10 mouse cellular contexts compared by ENCODE assay signal in the genomic region with DNA sequence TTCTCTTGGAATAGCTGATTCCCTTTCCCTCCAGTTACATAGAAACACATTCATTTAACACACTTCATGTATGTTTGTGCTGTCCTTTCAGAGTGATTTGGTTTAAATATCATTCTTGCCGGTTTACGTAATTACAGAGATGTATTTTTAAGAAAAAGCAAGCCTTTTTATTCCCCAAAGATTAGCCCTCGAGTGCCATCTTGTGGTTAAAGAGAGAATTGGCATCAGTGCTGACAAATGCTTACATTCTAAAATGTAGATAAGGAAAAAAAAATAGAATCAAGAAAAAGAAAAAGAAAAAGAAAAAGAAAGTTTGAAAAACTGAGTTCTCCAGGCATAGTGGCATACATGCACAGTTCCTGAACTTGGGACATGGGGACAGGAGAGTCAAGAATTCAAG. TPM values are rescaled to one million over a fixed set of nuclear protein-coding genes. Genes with fewer than 3 reads are reported as not detected.
DNase-seq lines count a peak whose midpoint lies in the region; ATAC-seq and TF ChIP-seq lines count a peak whose summit lies in the region.
"Had no signal": no experiment of that assay in that cellular context is flagged by ENCODE, and none has a peak within 500 bp of the region (broad histone marks: within the 10 kb centered on the region; RNA-seq: fewer than 3 reads in every experiment).

No protein-coding gene starts in this region.

- DNase-seq in kidney, adult 18-20 months: peak; percentile 10
- peak; percentile 34 for DNase-seq in CH12.LX (ENCODE audit: extremely low read depth)
- DNase-seq in WW6 (ENCODE audit: low read depth, low spot score): peak; percentile 9
- DNase-seq in embryonic facial prominence, embryonic 14.5 days (ENCODE audit: low spot score): peak; percentile 82
- peak; percentile 22 to 46 for DNase-seq in layer of hippocampus, postnatal 10 days (ENCODE audit: low spot score in 2 of 2)
- no peak for DNase-seq in stomach, postnatal 0 days (ENCODE audit: low spot score)
- no peak for DNase-seq in gastrocnemius, adult 8-10 months (ENCODE audit: low spot score in 2 of 2)

- TF ChIP-seq EP300 in CH12.LX (IDR thresholded peaks at IDR 0.05; ENCODE audit: low read length): no peak
- no peak for TF ChIP-seq EP300 in stomach, postnatal 0 days (optimal IDR thresholded peaks at IDR 0.05)

- no peak overlapping the region for H3K9ac ChIP-seq in kidney, embryonic 15.5 days
- no peak overlapping the region for H3K9ac ChIP-seq in CH12.LX (ENCODE audit: insufficient read depth, low read depth)
- H3K9ac ChIP-seq in embryonic facial prominence, embryonic 14.5 days (ENCODE audit: low read depth, low read length): no peak overlapping the region
- no peak overlapping the region for H3K9ac ChIP-seq in stomach, postnatal 0 days (ENCODE audit: low read length)
- H3K9ac ChIP-seq: embryonic facial prominence, embryonic 12.5 days; limb, embryonic 15.5 days had no signal

- 4% methylated on average over 3 of the region's 3 CpGs for WGBS in kidney, embryonic 15.5 days
- WGBS in embryonic facial prominence, embryonic 14.5 days: under 1% methylated on average over 3 of the region's 3 CpGs
- WGBS in stomach, postnatal 0 days: 2% methylated on average over 3 of the region's 3 CpGs

- ATAC-seq in kidney, embryonic 15.5 days (replicated peaks; ENCODE audit: low FRiP score): no peak
- ATAC-seq in embryonic facial prominence, embryonic 14.5 days (ENCODE audit: low read depth): no peak
- ATAC-seq in stomach, postnatal 0 days (ENCODE audit: low FRiP score, low TSS enrichment): no peak

- peak; percentile 70 for TF ChIP-seq RAD21 in CH12.LX (IDR thresholded peaks at IDR 0.05; ENCODE audit: low read depth, low read length)

- in situ Hi-C loops in CH12.LX (cut with MboI; ENCODE audit: low pct_ligation_motif_present, low pct_unique_long_range_greater_than_20kb, low sequenced_read_pairs): no loop called here

- H3K36me3 ChIP-seq in kidney, embryonic 15.5 days: no peaks in the 10 kb centered on the region
- no peaks in the 10 kb centered on the region for H3K36me3 ChIP-seq in CH12.LX (replicated peaks in 1 of 2; ENCODE audit: control insufficient read depth in 1 of 2, insufficient read depth in 1 of 2, low read length in 1 of 2)
- H3K36me3 ChIP-seq in embryonic facial prominence, embryonic 14.5 days (ENCODE audit: control insufficient read depth, insufficient read depth, low read length): no peaks in the 10 kb centered on the region
- H3K36me3 ChIP-seq in stomach, postnatal 0 days (ENCODE audit: control insufficient read depth, insufficient read depth, low read length): no peaks in the 10 kb centered on the region
- H3K36me3 ChIP-seq: embryonic facial prominence, embryonic 12.5 days; limb, embryonic 15.5 days had no signal

- no peak overlapping the region for H3K4me3 ChIP-seq in kidney, embryonic 15.5 days (replicated peaks)
- H3K4me3 ChIP-seq in CH12.LX (replicated peaks in 1 of 3; ENCODE audit: low read depth in 2 of 3, low read length in 2 of 3, poor library complexity in 1 of 3): no peak overlapping the region
- H3K4me3 ChIP-seq in embryonic facial prominence, embryonic 14.5 days (ENCODE audit: low read depth, low read length): no peak overlapping the region
- H3K4me3 ChIP-seq in stomach, postnatal 0 days (ENCODE audit: low read depth, low read length): no peak overlapping the region
- H3K4me3 ChIP-seq: embryonic facial prominence, embryonic 12.5 days; limb, embryonic 15.5 days had no signal

- H3K27ac ChIP-seq in kidney, embryonic 15.5 days: no peak overlapping the region
- H3K27ac ChIP-seq in CH12.LX (ENCODE audit: insufficient read depth, low read depth): no peak overlapping the region
- no peak overlapping the region for H3K27ac ChIP-seq in embryonic facial prominence, embryonic 14.5 days (replicated peaks; ENCODE audit: low read depth, low read length)
- H3K27ac ChIP-seq in stomach, postnatal 0 days (replicated peaks): no peak overlapping the region
- H3K27ac ChIP-seq: embryonic facial prominence, embryonic 12.5 days; limb, embryonic 15.5 days had no signal

- H3K79me2 ChIP-seq in CH12.LX (replicated peaks; ENCODE audit: control insufficient read depth, extremely low read depth, insufficient read depth, poor library complexity, severe bottlenecking): no peaks in the 10 kb centered on the region

- H3K4me1 ChIP-seq in kidney, embryonic 15.5 days: no peaks in the 10 kb centered on the region
- no peaks in the 10 kb centered on the region for H3K4me1 ChIP-seq in CH12.LX (ENCODE audit: control insufficient read depth in 1 of 2, insufficient read depth in 2 of 2)
- peaks cover 4% of the 10 kb centered on the region; the same call in 1 of the 2 replicates for H3K4me1 ChIP-seq in embryonic facial prominence, embryonic 14.5 days (ENCODE audit: control insufficient read depth, insufficient read depth, low read length)
- no peaks in the 10 kb centered on the region for H3K4me1 ChIP-seq in stomach, postnatal 0 days (replicated peaks; ENCODE audit: control insufficient read depth, insufficient read depth)
- H3K4me1 ChIP-seq: limb, embryonic 15.5 days had no signal

- H3K4me2 ChIP-seq in kidney, embryonic 15.5 days: no peak overlapping the region
- H3K4me2 ChIP-seq in CH12.LX (ENCODE audit: insufficient read depth, low read depth, poor library complexity, severe bottlenecking): no peak overlapping the region
- no peak overlapping the region for H3K4me2 ChIP-seq in embryonic facial prominence, embryonic 14.5 days (ENCODE audit: low read depth, low read length)
- H3K4me2 ChIP-seq in stomach, postnatal 0 days (replicated peaks; ENCODE audit: low read depth): no peak overlapping the region
- H3K4me2 ChIP-seq: embryonic facial prominence, embryonic 12.5 days; limb, embryonic 15.5 days had no signal

- TF ChIP-seq POLR2A in CH12.LX (IDR thresholded peaks at IDR 0.05; ENCODE audit: low read depth, low read length): no peak

- dilution Hi-C loops in CH12.LX (cut with MboI; ENCODE audit: extremely low pct_ligation_motif_present, extremely low pct_unique_long_range_greater_than_20kb, low sequenced_read_pairs): no loop called here

- no peaks in the 10 kb centered on the region for H3K27me3 ChIP-seq in kidney, embryonic 15.5 days
- no peaks in the 10 kb centered on the region for H3K27me3 ChIP-seq in CH12.LX (replicated peaks)
- H3K27me3 ChIP-seq in embryonic facial prominence, embryonic 14.5 days (replicated peaks; ENCODE audit: control insufficient read depth, insufficient read depth, low read length): no peaks in the 10 kb centered on the region
- no peaks in the 10 kb centered on the region for H3K27me3 ChIP-seq in stomach, postnatal 0 days (ENCODE audit: control insufficient read depth, insufficient read depth, low read length)
- H3K27me3 ChIP-seq: embryonic facial prominence, embryonic 12.5 days had no signal

- peak; percentile 28 to 63; a peak in 3 of 4 replicates for TF ChIP-seq CTCF in CH12.LX (conservative IDR thresholded peaks at IDR 0.05 in 1 of 2, IDR thresholded peaks at IDR 0.05 in 1 of 2; ENCODE audit: low read depth in 2 of 2, low read length in 2 of 2)
- peak; percentile 88 for TF ChIP-seq CTCF in stomach, postnatal 0 days (IDR thresholded peaks at IDR 0.05; ENCODE audit: low read depth)

- H3K9me3 ChIP-seq in kidney, embryonic 15.5 days (replicated peaks): no peaks in the 10 kb centered on the region
- peaks cover 3% of the 10 kb centered on the region for H3K9me3 ChIP-seq in CH12.LX (replicated peaks; ENCODE audit: low read length)
- no peaks in the 10 kb centered on the region for H3K9me3 ChIP-seq in embryonic facial prominence, embryonic 14.5 days (ENCODE audit: control insufficient read depth, low read length)
- H3K9me3 ChIP-seq in stomach, postnatal 0 days (ENCODE audit: control insufficient read depth, low read length): no peaks in the 10 kb centered on the region
- H3K9me3 ChIP-seq: embryonic facial prominence, embryonic 12.5 days; limb, embryonic 15.5 days had no signal

TF ChIP-seq in CH12.LX, 34 proteins besides CTCF, POLR2A, EP300 and RAD21:
- TF ChIP-seq USF1 (IDR thresholded peaks at IDR 0.05; ENCODE audit: low read depth, low read length): no peak
- no peak for TF ChIP-seq POLR2AphosphoS2 (IDR thresholded peaks at IDR 0.05; ENCODE audit: low read depth, low read length)
- peak; percentile 61 for TF ChIP-seq SMC3 (IDR thresholded peaks at IDR 0.05; ENCODE audit: low read depth, low read length)
- no peak for TF ChIP-seq IRF4 (IDR thresholded peaks at IDR 0.05; ENCODE audit: low read depth, low read length)
- no peak for TF ChIP-seq JUN (IDR thresholded peaks at IDR 0.05; ENCODE audit: insufficient read depth, low read depth, low read length)
- TF ChIP-seq UBTF (IDR thresholded peaks at IDR 0.05; ENCODE audit: low read depth, low read length): no peak
- no peak for TF ChIP-seq MYC (IDR thresholded peaks at IDR 0.05; ENCODE audit: low read depth, low read length)

RNA-seq across cellular contexts. Expression of a gene that starts 59.2 kb away (rescaled TPM):
- 0.68 and 1.8 TPM in 2 replicates for polyA plus RNA-seq in kidney, embryonic 15.5 days (2015; fragmentation: Nextera tagmentation; extraction: Ambion mirVana)
- total RNA-seq in CH12.LX (2012; rRNA removed) (not detected in 2 replicates), CH12.LX (2014; rRNA removed) (not detected in 2 replicates)
- polyA plus RNA-seq in CH12.LX (2012; ENCODE audit: insufficient read length, low read depth): not detected in 2 replicates
- 0.36 and 0.39 TPM in 2 replicates for polyA plus RNA-seq in embryonic facial prominence, embryonic 14.5 days (2014; fragmentation: Nextera tagmentation; extraction: Ambion mirVana)
- under 1 TPM in 1 of 2 experiments, not detected in 1; 0.39 TPM for total RNA-seq in layer of hippocampus, postnatal 10 days (2021)
- 0.08 TPM in 2 replicates for polyA plus RNA-seq in stomach, postnatal 0 days (2015; fragmentation: Nextera tagmentation; extraction: Ambion mirVana)
- not detected for total RNA-seq in gastrocnemius, adult 8-10 months (2022)

Comparison
In these comparisons a context has a peak if more than half of its experiments do, and no peak if none do; other contexts are left out.
1. DNase-seq: peak in kidney, adult 18-20 months (single experiment), CH12.LX (single experiment), WW6 (single experiment), embryonic facial prominence, embryonic 14.5 days (single experiment) and layer of hippocampus, postnatal 10 days (2 of 2); none in stomach, postnatal 0 days (single experiment) and gastrocnemius, adult 8-10 months (0 of 2).